Mouse (Mus musculus) urinary bladder, postnatal 25 days (tissue): Measurements from ENCODE around the gene Map3k4.

Experiments used
- DNase-seq: peaks from one replicate; pipeline ENCODE4 v3.0.0; 2022; ENCODE audit warnings: low spot score

Gene Map3k4

GRCm38 (mm10) chr17:12271805-12272204, 46.8 kb downstream of the Map3k4 start:
- DNase-seq = no peak

GRCm38 (mm10) chr17:12268538-12268937, 50.1 kb downstream of the Map3k4 start:
- DNase-seq = no peak

- no peak for DNase-seq
Observed at GRCm38 (mm10) chr17:12268091-12268490, 50.5 kb downstream of the Map3k4 start.

GRCm38 (mm10) chr17:12265969-12266925, 52.3 kb downstream of the Map3k4 start:
- peak; percentile 23 for DNase-seq

GRCm38 (mm10) chr17:12264293-12264692, 54.3 kb downstream of the Map3k4 start:
- no peak for DNase-seq

GRCm38 (mm10) chr17:12263787-12264186, 54.8 kb downstream of the Map3k4 start:
- no peak for DNase-seq

GRCm38 (mm10) chr17:12262851-12263250, 55.7 kb downstream of the Map3k4 start:
- DNase-seq = peak; percentile 26

GRCm38 (mm10) chr17:12261887-12262286, 56.7 kb downstream of the Map3k4 start:
- no peak for DNase-seq

GRCm38 (mm10) chr17:12261376-12261775, 57.2 kb downstream of the Map3k4 start:
- no peak for DNase-seq

GRCm38 (mm10) chr17:12259957-12260356, 58.6 kb downstream of the Map3k4 start:
- DNase-seq = no peak

- DNase-seq = no peak
Observed at GRCm38 (mm10) chr17:12258517-12258916, 60.1 kb downstream of the Map3k4 start.

GRCm38 (mm10) chr17:12256142-12256541, 62.5 kb downstream of the Map3k4 start:
- no peak for DNase-seq

- DNase-seq = no peak
Observed at GRCm38 (mm10) chr17:12250581-12250980, 68.0 kb downstream of the Map3k4 start.

GRCm38 (mm10) chr17:12249783-12250504, 68.7 kb downstream of the Map3k4 start:
- no peak for DNase-seq

GRCm38 (mm10) chr17:12240701-12241100, 77.9 kb downstream of the Map3k4 start:
- DNase-seq = no peak

GRCm38 (mm10) chr17:12232724-12233123, 85.9 kb downstream of the Map3k4 start:
- no peak for DNase-seq

GRCm38 (mm10) chr17:12231087-12231486, 87.5 kb downstream of the Map3k4 start:
- DNase-seq = no peak

- no peak for DNase-seq
Observed at GRCm38 (mm10) chr17:12230167-12230566, 88.4 kb downstream of the Map3k4 start.

- no peak for DNase-seq
Observed at GRCm38 (mm10) chr17:12229756-12230155, 88.8 kb downstream of the Map3k4 start.

GRCm38 (mm10) chr17:12228471-12228870, 90.1 kb downstream of the Map3k4 start:
- DNase-seq = no peak

- DNase-seq = no peak
Observed at GRCm38 (mm10) chr17:12228001-12228400, 90.6 kb downstream of the Map3k4 start.

- peak; percentile 23 for DNase-seq
Observed at GRCm38 (mm10) chr17:12226551-12226950, 92.0 kb downstream of the Map3k4 start.

GRCm38 (mm10) chr17:12225227-12225626, 93.4 kb downstream of the Map3k4 start:
- no peak for DNase-seq
